ENCODE assay signal across 29 mouse cellular contexts in the genomic region with DNA sequence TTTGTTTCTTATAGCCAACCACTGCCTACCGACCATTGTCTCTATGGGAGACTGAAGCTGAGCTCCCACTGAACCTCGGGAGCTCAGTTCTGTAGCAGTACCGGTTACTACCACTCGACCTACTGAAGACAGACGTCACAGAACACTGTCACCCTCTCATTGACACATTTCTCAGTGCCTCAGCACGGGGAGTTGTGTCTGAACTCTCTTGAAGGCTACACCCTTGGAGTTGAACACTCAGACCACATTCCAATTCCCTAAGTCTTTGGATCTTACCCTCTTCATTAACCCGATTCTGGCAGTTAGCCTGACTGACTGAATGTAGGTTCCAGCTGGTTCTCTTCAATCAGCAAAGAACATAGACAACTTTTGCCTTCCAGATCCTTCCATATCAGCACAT. TPM values are rescaled to one million over a fixed set of nuclear protein-coding genes. Genes with fewer than 3 reads are reported as not detected.
DNase-seq lines count a peak whose midpoint lies in the region; ATAC-seq and TF ChIP-seq lines count a peak whose summit lies in the region.
"Had no signal": no experiment of that assay in that cellular context is flagged by ENCODE, and none has a peak within 500 bp of the region (broad histone marks: within the 10 kb centered on the region; RNA-seq: fewer than 3 reads in every experiment).

No protein-coding gene starts in this region.

- peaks cover 7% of the 10 kb centered on the region; the same call in 1 of the 2 replicates for H3K4me1 ChIP-seq in kidney, embryonic 14.5 days (ENCODE audit: control insufficient read depth, insufficient read depth, low read length)
- peaks cover 24% of the 10 kb centered on the region for H3K4me1 ChIP-seq in lung, embryonic 15.5 days

- no peaks in the 10 kb centered on the region for H3K27me3 ChIP-seq in kidney, embryonic 14.5 days (ENCODE audit: control insufficient read depth, insufficient read depth, low read length)
- no peaks in the 10 kb centered on the region for H3K27me3 ChIP-seq in lung, embryonic 15.5 days
- H3K27me3 ChIP-seq: embryonic facial prominence, embryonic 13.5 days; forebrain, embryonic 15.5 days; hindbrain, embryonic 13.5 days; liver, embryonic 12.5 days; Patski had no signal

- no peak overlapping the region for H3K4me3 ChIP-seq in gastrocnemius, adult 2 months
- H3K4me3 ChIP-seq in kidney, embryonic 14.5 days (ENCODE audit: low read length) = no peak overlapping the region
- no peak overlapping the region for H3K4me3 ChIP-seq in lung, embryonic 15.5 days
- H3K4me3 ChIP-seq: embryonic facial prominence, embryonic 13.5 days; forebrain, embryonic 10.5 days; forebrain, embryonic 15.5 days; heart, embryonic 10.5 days; hindbrain, embryonic 13.5 days; liver, embryonic 12.5 days had no signal

- ATAC-seq in kidney, embryonic 14.5 days (ENCODE audit: low FRiP score, low TSS enrichment) = no peak
- ATAC-seq in lung, embryonic 15.5 days (ENCODE audit: borderline replicate concordance, extremely low read depth, low FRiP score, low TSS enrichment) = peak; percentile 67
- ATAC-seq: forebrain, embryonic 15.5 days; intestine, postnatal 0 days; liver, embryonic 12.5 days; liver, postnatal 0 days; midbrain, embryonic 16.5 days; Patski had no signal

- 79% methylated on average over 7 of the region's 7 CpGs for WGBS in kidney, embryonic 14.5 days
- 42% methylated on average over 7 of the region's 7 CpGs for WGBS in lung, embryonic 15.5 days

- DNase-seq in gastrocnemius, adult 2 months = no peak
- no peak for DNase-seq in gastrocnemius, postnatal 36 days
- peak; percentile 21 to 50 for DNase-seq in kidney, postnatal 36 days
- DNase-seq in lung, postnatal 25 days (ENCODE audit: low spot score) = peak; percentile 53
- no peak for DNase-seq in spleen, postnatal 10 days (ENCODE audit: low spot score in 2 of 2)
- no peak for DNase-seq in urinary bladder, postnatal 10 days (ENCODE audit: low spot score)
- DNase-seq: cerebellum, adult 9-11 months; heart, postnatal 36 days; kidney, postnatal 10 days; layer of hippocampus, postnatal 36 days; left cerebral cortex, postnatal 4 days; liver, postnatal 0 days; right cerebral cortex, adult 18-20 months; spleen, adult 18-20 months; thymus, adult 18-20 months; thymus, postnatal 25 days had no signal

- no peak overlapping the region for H3K4me2 ChIP-seq in kidney, embryonic 14.5 days (replicated peaks; ENCODE audit: low read depth, low read length)
- no peak overlapping the region for H3K4me2 ChIP-seq in lung, embryonic 15.5 days
- H3K4me2 ChIP-seq: embryonic facial prominence, embryonic 13.5 days; forebrain, embryonic 15.5 days; hindbrain, embryonic 13.5 days; liver, embryonic 12.5 days; midbrain, embryonic 11.5 days had no signal

- peak overlapping the region; percentile 21; the same call in 1 of the 2 replicates for H3K27ac ChIP-seq in gastrocnemius, adult 2 months
- H3K27ac ChIP-seq in kidney, embryonic 14.5 days (ENCODE audit: low read depth, low read length) = no peak overlapping the region
- H3K27ac ChIP-seq in lung, embryonic 15.5 days = peak overlapping the region; percentile 81
- H3K27ac ChIP-seq: embryonic facial prominence, embryonic 13.5 days; forebrain, embryonic 10.5 days; forebrain, embryonic 15.5 days; heart, embryonic 10.5 days; hindbrain, embryonic 13.5 days; liver, embryonic 12.5 days; stomach, postnatal 0 days had no signal

- H3K9ac ChIP-seq in kidney, embryonic 14.5 days (ENCODE audit: low read depth, low read length) = no peak overlapping the region
- H3K9ac ChIP-seq in lung, embryonic 15.5 days = no peak overlapping the region
- H3K9ac ChIP-seq: embryonic facial prominence, embryonic 13.5 days; forebrain, embryonic 15.5 days; hindbrain, embryonic 13.5 days; liver, embryonic 12.5 days; liver, postnatal 0 days had no signal

- no peak for TF ChIP-seq CTCF in gastrocnemius, adult 2 months (IDR thresholded peaks at IDR 0.05)

- no peaks in the 10 kb centered on the region for H3K9me3 ChIP-seq in kidney, embryonic 14.5 days (ENCODE audit: control insufficient read depth, low read length)
- no peaks in the 10 kb centered on the region for H3K9me3 ChIP-seq in lung, embryonic 15.5 days
- H3K9me3 ChIP-seq: embryonic facial prominence, embryonic 13.5 days; forebrain, embryonic 10.5 days; forebrain, embryonic 15.5 days; heart, embryonic 10.5 days; hindbrain, embryonic 13.5 days; liver, embryonic 12.5 days had no signal

- H3K36me3 ChIP-seq in kidney, embryonic 14.5 days (ENCODE audit: control insufficient read depth, insufficient read depth, low read length) = no peaks in the 10 kb centered on the region
- H3K36me3 ChIP-seq in lung, embryonic 15.5 days = no peaks in the 10 kb centered on the region

- intact Hi-C loops in gastrocnemius, adult 2 months (cut with DNase I) = loop anchor here (10.0 kb wide), 1 partner anchor 235 kb away; no protein-coding TSS in a partner anchor
- intact Hi-C loops in gastrocnemius, postnatal 36 days (cut with DNase I) = no loop called here

RNA-seq across cellular contexts. Expression of gene Nepro, which starts 4.8 kb away (rescaled TPM):
- total RNA-seq in gastrocnemius, adult 2 months (2021) = 1 to 10 TPM; 3.2 to 3.4 TPM
- total RNA-seq in gastrocnemius, postnatal 36 days (2021) = 1 to 10 TPM; 3.5 to 3.6 TPM
- 7.3 and 11.8 TPM in 2 replicates for polyA plus RNA-seq in kidney, embryonic 14.5 days (2014; fragmentation: Nextera tagmentation; extraction: Ambion mirVana)
- 9.5 and 9.8 TPM in 2 replicates for polyA plus RNA-seq in lung, embryonic 15.5 days (2015; fragmentation: Nextera tagmentation; extraction: Ambion mirVana)

RNA-seq across cellular contexts. Expression of gene Gtpbp8, which starts 26.8 kb away (rescaled TPM):
- 10 to 100 TPM in 1 of 2 experiments, 1 to 10 TPM in 1; 8.3 to 10.5 TPM for total RNA-seq in gastrocnemius, adult 2 months (2021)
- total RNA-seq in gastrocnemius, postnatal 36 days (2021) = 10 to 100 TPM in 1 of 2 experiments, 1 to 10 TPM in 1; 8.0 to 11.1 TPM
- polyA plus RNA-seq in kidney, embryonic 14.5 days (2014; fragmentation: Nextera tagmentation; extraction: Ambion mirVana) = 29.5 and 33.0 TPM in 2 replicates
- 25.9 and 31.3 TPM in 2 replicates for polyA plus RNA-seq in lung, embryonic 15.5 days (2015; fragmentation: Nextera tagmentation; extraction: Ambion mirVana)

RNA-seq across cellular contexts. Expression of gene Cd200r1, which starts 46.2 kb away (rescaled TPM):
- total RNA-seq in gastrocnemius, adult 2 months (2021) = under 1 TPM in 1 of 2 experiments, not detected in 1; 0.11 TPM
- under 1 TPM; 0.17 to 0.23 TPM for total RNA-seq in gastrocnemius, postnatal 36 days (2021)
- 0.20 and 0.69 TPM in 2 replicates for polyA plus RNA-seq in kidney, embryonic 14.5 days (2014; fragmentation: Nextera tagmentation; extraction: Ambion mirVana)
- polyA plus RNA-seq in lung, embryonic 15.5 days (2015; fragmentation: Nextera tagmentation; extraction: Ambion mirVana) = 1.3 and 1.5 TPM in 2 replicates
- total RNA-seq: left cerebral cortex, postnatal 4 days had no signal

Comparison
In these comparisons a context has a peak if more than half of its experiments do, and no peak if none do; other contexts are left out.
1. DNase-seq: peak in kidney, postnatal 36 days (2 of 2) and lung, postnatal 25 days (single experiment); none in gastrocnemius, adult 2 months (single experiment), gastrocnemius, postnatal 36 days (0 of 2), spleen, postnatal 10 days (0 of 2) and urinary bladder, postnatal 10 days (single experiment).